Mouse (Mus musculus) monocyte, adult 5-6 weeks (primary cell): Measurements from ENCODE around the gene Lrp2. TPM values are rescaled to one million over a fixed set of nuclear protein-coding genes. Genes with fewer than 3 reads are reported as not detected.

ENCODE experiments used
- ATAC-seq: fragments of 153-309, 156-312 bp; replicated peaks from 2 replicates; pipeline ENCODE4 v1.8.0; 2017; ENCODE audit warnings: mild to moderate bottlenecking; ENCODE audit not compliant: low TSS enrichment, insufficient number of reproducible peaks, severe bottlenecking, poor library complexity, low FRiP score
- total RNA-seq: library from RNA; stranded (forward); fragments of 200-1000, 200-491, 200-594 nt; gene quantifications from 3 replicates; pipeline ENCODE4 v1.2.3, GENCODE M21; 2017

The Lrp2 gene
- total RNA-seq, 1 experiment from 2014 or later = not detected

GRCm38 (mm10) chr2:69428116-69428515 lies 157.7 kb downstream of the Lrp2 start:
- ATAC-seq = peak; percentile 76

GRCm38 (mm10) chr2:69427141-69427540 lies 158.7 kb downstream of the Lrp2 start:
- no peak for ATAC-seq

GRCm38 (mm10) chr2:69426081-69426480 lies 159.8 kb downstream of the Lrp2 start:
- no peak for ATAC-seq

- no peak for ATAC-seq
Observed at GRCm38 (mm10) chr2:69424829-69425228, 161.0 kb downstream of the Lrp2 start.

GRCm38 (mm10) chr2:69418294-69418881 lies 167.5 kb downstream of the Lrp2 start:
- no peak for ATAC-seq

- 0 out of 2 replicates have a peak, but pooled peaks have one; percentile 31 for ATAC-seq
Observed at GRCm38 (mm10) chr2:69415070-69415469, 170.8 kb downstream of the Lrp2 start.

- no peak for ATAC-seq
Observed at GRCm38 (mm10) chr2:69414539-69414938, 171.3 kb downstream of the Lrp2 start.

- ATAC-seq = no peak
Observed at GRCm38 (mm10) chr2:69405692-69406091, 180.2 kb downstream of the Lrp2 start.

- ATAC-seq = no peak
Observed at GRCm38 (mm10) chr2:69402309-69402708, 183.6 kb downstream of the Lrp2 start.

GRCm38 (mm10) chr2:69401891-69402290 lies 184.0 kb downstream of the Lrp2 start:
- no peak for ATAC-seq

GRCm38 (mm10) chr2:69400866-69401604 lies 184.8 kb downstream of the Lrp2 start:
- no peak for ATAC-seq

GRCm38 (mm10) chr2:69396760-69397435 lies 189.0 kb downstream of the Lrp2 start:
- no peak for ATAC-seq

GRCm38 (mm10) chr2:69395597-69396248 lies 190.1 kb downstream of the Lrp2 start:
- no peak for ATAC-seq

- ATAC-seq = 0 out of 2 replicates have a peak, but pooled peaks have one; percentile 56
Observed at GRCm38 (mm10) chr2:69393947-69394346, 191.9 kb downstream of the Lrp2 start.

GRCm38 (mm10) chr2:69386118-69386871 lies 199.6 kb downstream of the Lrp2 start:
- no peak for ATAC-seq

GRCm38 (mm10) chr2:69382838-69383237 lies 203.0 kb downstream of the Lrp2 start:
- no peak for ATAC-seq

- 0 out of 2 replicates have a peak, but pooled peaks have one; percentile 42 for ATAC-seq
Observed at GRCm38 (mm10) chr2:69381740-69382139, 204.1 kb downstream of the Lrp2 start.

GRCm38 (mm10) chr2:69380281-69380680 lies 205.6 kb downstream of the Lrp2 start, which contains the start of gene Dhrs9:
Gene Dhrs9 (plus strand): TSS chr2:69380445.
- ATAC-seq = peak; percentile 97
